Mouse (Mus musculus): ENCODE measurements around the gene Angptl8. TPM values are rescaled to one million over a fixed set of nuclear protein-coding genes. Genes with fewer than 3 reads are reported as not detected.
A peak's percentile ranks its signal among the peaks of the same experiment; 100 is the strongest.
"Not testable (repeated sequence)": the region's sequence is repeated elsewhere in the genome, so short reads cannot be mapped to it uniquely, and the experiment has no call there.

The Angptl8 gene
- polyA plus RNA-seq, 1 experiment from 2014 or later = 2.3 TPM

DNA sequence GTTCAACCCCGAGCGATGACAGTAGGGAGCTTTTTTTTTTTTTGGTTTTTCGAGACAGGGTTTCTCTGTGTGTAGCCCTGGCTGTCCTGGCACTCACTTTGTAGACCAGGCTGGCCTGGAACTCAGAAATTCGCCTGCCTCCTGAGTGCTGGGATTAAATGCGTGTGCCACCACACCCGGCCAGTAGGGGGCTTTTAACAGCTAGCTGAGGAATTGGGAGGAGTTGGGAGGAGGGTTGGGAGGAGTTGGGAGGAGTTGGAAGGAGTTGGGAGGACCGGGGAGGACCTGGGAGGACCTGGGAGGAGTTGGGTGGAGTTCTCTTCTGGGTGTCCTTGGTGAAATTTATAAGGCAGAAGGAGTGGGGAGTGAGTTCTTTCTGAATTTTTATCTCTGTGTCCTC lies 34.0 kb downstream of the Angptl8 start:
- H3K9ac ChIP-seq; H3K27ac ChIP-seq; H3K36me3 ChIP-seq; H3K9me3 ChIP-seq; H3K27me3 ChIP-seq; H3K4me3 ChIP-seq; H3K4me2 ChIP-seq; ATAC-seq (ENCODE audit: borderline replicate concordance, extremely low read depth, low FRiP score, low TSS enrichment): not testable (repeated sequence)
- H3K4me1 ChIP-seq = 0 out of 2 replicates have a peak, but pooled peaks cover 10% of the 10 kb centered on the region
- 47% methylated on average over 7 of the region's 7 CpGs for WGBS

GRCm38 (mm10) chr9:21870879-21871524 lies 35.7 kb downstream of the Angptl8 start:
- Histone ChIP-seq H3K4me3 (no peak overlapping the region), H3K36me3 (no peaks in the 10 kb centered on the region), H3K27ac (no peak overlapping the region), H3K9me3 (no peaks in the 10 kb centered on the region), H3K4me2 (peak overlapping the region; percentile 46), H3K27me3 (no peaks in the 10 kb centered on the region), H3K9ac (no peak overlapping the region), H3K4me1 (0 out of 2 replicates have a peak, but pooled peaks cover 7% of the 10 kb centered on the region)
- 12% methylated on average over 20 of the region's 20 CpGs for WGBS
- ATAC-seq (ENCODE audit: borderline replicate concordance, extremely low read depth, low FRiP score, low TSS enrichment) = no peak

GRCm38 (mm10) chr9:21872204-21872603 lies 36.9 kb downstream of the Angptl8 start:
- Histone ChIP-seq H3K27me3 (no peaks in the 10 kb centered on the region), H3K4me2 (no peak overlapping the region), H3K4me1 (no peaks in the 10 kb centered on the region), H3K9ac (no peak overlapping the region), H3K36me3 (no peaks in the 10 kb centered on the region), H3K27ac (no peak overlapping the region), H3K4me3 (no peak overlapping the region), H3K9me3 (no peaks in the 10 kb centered on the region)
- WGBS = 40% methylated on average over 4 of the region's 4 CpGs
- ATAC-seq (ENCODE audit: borderline replicate concordance, extremely low read depth, low FRiP score, low TSS enrichment) = peak; percentile 5; the same call in 1 of the 2 replicates

DNA sequence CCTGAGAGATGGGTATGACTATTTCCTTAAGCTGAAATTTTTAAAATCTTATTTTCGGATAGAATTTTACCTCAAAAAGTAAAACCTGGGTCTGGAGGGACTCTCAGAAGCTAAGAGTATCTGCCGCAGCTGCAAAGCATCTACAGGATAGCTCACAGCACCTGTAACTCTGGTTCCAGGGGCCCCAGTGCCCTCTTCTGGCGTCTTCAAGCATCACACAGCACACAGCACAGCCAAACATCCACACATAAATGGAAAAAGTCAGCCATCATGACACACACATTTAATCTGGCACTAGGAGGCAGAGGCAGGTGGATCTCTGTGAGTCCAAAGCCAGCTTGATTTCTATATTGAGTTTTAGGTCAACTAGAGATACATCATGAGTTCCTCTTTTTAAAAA lies 41.3 kb downstream of the Angptl8 start:
- Histone ChIP-seq H3K4me1 (no peaks in the 10 kb centered on the region), H3K9ac (no peak overlapping the region), H3K27me3 (no peaks in the 10 kb centered on the region), H3K36me3 (no peaks in the 10 kb centered on the region), H3K4me2 (no peak overlapping the region), H3K27ac (no peak overlapping the region), H3K9me3 (no peaks in the 10 kb centered on the region), H3K4me3 (no peak overlapping the region)
- no peak for ATAC-seq (ENCODE audit: borderline replicate concordance, extremely low read depth, low FRiP score, low TSS enrichment)
- 62% methylated on average over 3 of the region's 3 CpGs for WGBS

Small RNA genes lying within 50 kb of the gene (microRNA-seq; reads per million reads assigned to microRNA genes)
- gene Mir7083 = 9.6 reads per million, percentile 28 among the genes with 10 or more reads in this experiment

Other genes starting within 250 kb of the Angptl8 start
- 28.4 and 29.5 TPM in 2 replicates for gene Timm29, start 242.8 kb upstream of the Angptl8 start, polyA plus RNA-seq (2015; fragmentation: Nextera tagmentation; extraction: Ambion mirVana)
- 28.8 and 29.7 TPM in 2 replicates for gene Yipf2, start 242.7 kb upstream of the Angptl8 start, polyA plus RNA-seq (2015; fragmentation: Nextera tagmentation; extraction: Ambion mirVana)
- 74.6 and 83.2 TPM in 2 replicates for gene Smarca4, start 219.3 kb upstream of the Angptl8 start, polyA plus RNA-seq (2015; fragmentation: Nextera tagmentation; extraction: Ambion mirVana)
- 38.9 and 39.5 TPM in 2 replicates for gene Ldlr, start 112.0 kb upstream of the Angptl8 start, polyA plus RNA-seq (2015; fragmentation: Nextera tagmentation; extraction: Ambion mirVana)
- gene Spc24, start 75.2 kb upstream of the Angptl8 start, polyA plus RNA-seq (2015; fragmentation: Nextera tagmentation; extraction: Ambion mirVana) = 154 TPM in 2 replicates
- 27.7 and 30.0 TPM in 2 replicates for gene Kank2, start 36.8 kb upstream of the Angptl8 start, polyA plus RNA-seq (2015; fragmentation: Nextera tagmentation; extraction: Ambion mirVana)
- 62.0 and 68.0 TPM in 2 replicates for gene Dock6, start 17.1 kb downstream of the Angptl8 start, polyA plus RNA-seq (2015; fragmentation: Nextera tagmentation; extraction: Ambion mirVana)
- 15.3 and 20.2 TPM in 2 replicates for gene Rab3d, start 82.7 kb downstream of the Angptl8 start, polyA plus RNA-seq (2015; fragmentation: Nextera tagmentation; extraction: Ambion mirVana)
- gene Ccdc159, start 92.0 kb downstream of the Angptl8 start, polyA plus RNA-seq (2015; fragmentation: Nextera tagmentation; extraction: Ambion mirVana) = 3.2 and 4.6 TPM in 2 replicates
- gene Tmem205, start 92.0 kb downstream of the Angptl8 start, polyA plus RNA-seq (2015; fragmentation: Nextera tagmentation; extraction: Ambion mirVana) = 51.9 and 52.6 TPM in 2 replicates
- gene Plppr2, start 101.5 kb downstream of the Angptl8 start, polyA plus RNA-seq (2015; fragmentation: Nextera tagmentation; extraction: Ambion mirVana) = 7.8 and 8.0 TPM in 2 replicates
- 6.5 and 6.7 TPM in 2 replicates for gene Swsap1, start 120.2 kb downstream of the Angptl8 start, polyA plus RNA-seq (2015; fragmentation: Nextera tagmentation; extraction: Ambion mirVana)
- 6.8 and 7.3 TPM in 2 replicates for gene Epor, start 128.0 kb downstream of the Angptl8 start, polyA plus RNA-seq (2015; fragmentation: Nextera tagmentation; extraction: Ambion mirVana)
- gene Rgl3, start 153.9 kb downstream of the Angptl8 start, polyA plus RNA-seq (2015; fragmentation: Nextera tagmentation; extraction: Ambion mirVana) = 4.9 and 7.2 TPM in 2 replicates
- 3.9 and 4.4 TPM in 2 replicates for gene Ccdc151, start 167.1 kb downstream of the Angptl8 start, polyA plus RNA-seq (2015; fragmentation: Nextera tagmentation; extraction: Ambion mirVana)
- gene Prkcsh, start 167.3 kb downstream of the Angptl8 start, polyA plus RNA-seq (2015; fragmentation: Nextera tagmentation; extraction: Ambion mirVana) = 127 and 137 TPM in 2 replicates
- gene Elavl3, start 216.5 kb downstream of the Angptl8 start, polyA plus RNA-seq (2015; fragmentation: Nextera tagmentation; extraction: Ambion mirVana) = 0.25 and 0.51 TPM in 2 replicates
- gene Gm49318, start 235.7 kb downstream of the Angptl8 start, polyA plus RNA-seq (2015; fragmentation: Nextera tagmentation; extraction: Ambion mirVana) = not detected in 2 replicates
- gene Zfp653, start 235.9 kb downstream of the Angptl8 start, polyA plus RNA-seq (2015; fragmentation: Nextera tagmentation; extraction: Ambion mirVana) = 13.4 and 15.3 TPM in 2 replicates
- gene Ecsit, start 249.9 kb downstream of the Angptl8 start, polyA plus RNA-seq (2015; fragmentation: Nextera tagmentation; extraction: Ambion mirVana) = 33.2 and 33.9 TPM in 2 replicates